Mouse (Mus musculus) hindbrain, embryonic 12.5 days (tissue): ENCODE data around the gene Tmem8. TPM values are rescaled to one million over a fixed set of nuclear protein-coding genes. Genes with fewer than 3 reads are reported as not detected.
"Not testable (repeated sequence)": the region's sequence is repeated elsewhere in the genome, so short reads cannot be mapped to it uniquely, and the experiment has no call there.

ENCODE experiments used
- ATAC-seq: fragments of 200-750 bp; cut with Nextera tagmentation; 2 replicates; pipeline ENCODE4 v1.8.0; 2017; ENCODE audit warnings: moderate TSS enrichment; ENCODE audit not compliant: low FRiP score
- H3K27ac ChIP-seq: fragments of 300-500 bp; sonication (generic); 2 replicates; pipeline ENCODE4 v1.5.1; 2016; ENCODE audit warnings: mild to moderate bottlenecking
- H3K27me3 ChIP-seq: fragments of 300-500 bp; sonication (generic); 2 replicates; pipeline ENCODE4 v1.6.1; 2016; ENCODE audit warnings: mild to moderate bottlenecking
- H3K36me3 ChIP-seq: fragments of 300-500 bp; sonication (generic); 2 replicates; pipeline ENCODE4 v1.6.1; 2016; ENCODE audit warnings: mild to moderate bottlenecking
- H3K4me1 ChIP-seq: fragments of 300-500 bp; sonication (generic); 2 replicates; pipeline ENCODE4 v1.6.1; 2016
- H3K4me2 ChIP-seq: fragments of 300-500 bp; sonication (generic); replicated peaks from 2 replicates; pipeline ENCODE4 v1.6.1; 2016; ENCODE audit warnings: mild to moderate bottlenecking
- H3K4me3 ChIP-seq: fragments of 300-500 bp; sonication (generic); 2 replicates; pipeline ENCODE4 v1.5.1; 2016; ENCODE audit warnings: mild to moderate bottlenecking
- H3K9ac ChIP-seq: fragments of 300-500 bp; sonication (generic); 2 replicates; pipeline ENCODE4 v1.6.1; 2016; ENCODE audit warnings: mild to moderate bottlenecking, moderate library complexity
- H3K9me3 ChIP-seq: fragments of 300-500 bp; sonication (generic); replicated peaks from 2 replicates; pipeline ENCODE4 v1.6.1; 2016; ENCODE audit warnings: mild to moderate bottlenecking
- WGBS: fragments of 180-500 bp; shearing (Covaris S2); methylation state at CpG from one replicate; pipeline ENCODE4 v1.1.7; 2016; 5-methylcytosine and 5-hydroxymethylcytosine counted together
- polyA plus RNA-seq: library from polyadenylated mRNA; unstranded; fragments of >200 nt; fragmentation: Nextera tagmentation; extraction: Ambion mirVana; gene quantifications from 2 replicates; pipeline ENCODE4 v1.2.1, GENCODE M21; 2016

The Tmem8 gene
- polyA plus RNA-seq, 1 experiment from 2014 or later = 3.0 TPM

DNA sequence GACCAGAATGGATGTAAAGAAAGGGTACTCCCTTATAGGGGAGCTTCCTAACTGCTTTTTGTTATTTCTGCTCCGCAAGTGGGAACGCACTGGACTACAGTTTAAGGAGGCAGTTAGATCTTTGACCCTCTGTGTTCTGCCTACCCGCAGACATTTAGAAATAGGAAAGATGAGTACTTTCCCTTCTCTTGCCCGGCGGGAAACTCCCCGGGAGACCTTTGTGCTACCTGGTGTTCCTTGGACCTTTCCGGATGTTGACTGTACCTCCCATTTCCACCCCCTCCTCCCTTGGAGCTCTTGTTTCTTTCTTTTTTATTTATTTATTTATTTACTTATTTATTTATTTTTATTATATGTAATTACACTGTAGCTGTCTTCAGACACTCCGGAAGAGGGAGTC is 962 bp downstream of the Tmem8 start:
- H3K27me3 ChIP-seq = peaks cover 84% of the 10 kb centered on the region
- 9% methylated on average over 8 of the region's 8 CpGs for WGBS
- H3K36me3 ChIP-seq = no peaks in the 10 kb centered on the region
- H3K9ac ChIP-seq = peak overlapping the region; percentile 84; the same call in 1 of the 2 replicates
- no peak overlapping the region for H3K27ac ChIP-seq
- peak overlapping the region; percentile 98 for H3K4me2 ChIP-seq
- ATAC-seq = no peak
- H3K4me1 ChIP-seq = peaks cover 23% of the 10 kb centered on the region
- H3K9me3 ChIP-seq = no peaks in the 10 kb centered on the region
- H3K4me3 ChIP-seq = peak overlapping the region; percentile 82

- H3K4me2 ChIP-seq, H3K9me3 ChIP-seq, H3K4me3 ChIP-seq, H3K36me3 ChIP-seq, ATAC-seq, H3K9ac ChIP-seq, H3K27ac ChIP-seq: not testable (repeated sequence)
- Histone ChIP-seq H3K27me3 (peaks cover 86% of the 10 kb centered on the region), H3K4me1 (peaks cover 23% of the 10 kb centered on the region)
- WGBS = 68% methylated on average over 7 of the region's 7 CpGs
Observed at GRCm38 (mm10) chr17:26114461-26114860, 1.4 kb downstream of the Tmem8 start.

GRCm38 (mm10) chr17:26115205-26115898 is 2.3 kb downstream of the Tmem8 start:
- no peak overlapping the region for H3K4me3 ChIP-seq
- peaks cover 27% of the 10 kb centered on the region for H3K4me1 ChIP-seq
- H3K36me3 ChIP-seq = no peaks in the 10 kb centered on the region
- no peaks in the 10 kb centered on the region for H3K9me3 ChIP-seq
- H3K27me3 ChIP-seq = peaks cover 84% of the 10 kb centered on the region
- ATAC-seq = no peak
- H3K9ac ChIP-seq = no peak overlapping the region
- H3K27ac ChIP-seq = no peak overlapping the region
- H3K4me2 ChIP-seq = no peak overlapping the region
- 88% methylated on average over 7 of the region's 7 CpGs for WGBS

DNA sequence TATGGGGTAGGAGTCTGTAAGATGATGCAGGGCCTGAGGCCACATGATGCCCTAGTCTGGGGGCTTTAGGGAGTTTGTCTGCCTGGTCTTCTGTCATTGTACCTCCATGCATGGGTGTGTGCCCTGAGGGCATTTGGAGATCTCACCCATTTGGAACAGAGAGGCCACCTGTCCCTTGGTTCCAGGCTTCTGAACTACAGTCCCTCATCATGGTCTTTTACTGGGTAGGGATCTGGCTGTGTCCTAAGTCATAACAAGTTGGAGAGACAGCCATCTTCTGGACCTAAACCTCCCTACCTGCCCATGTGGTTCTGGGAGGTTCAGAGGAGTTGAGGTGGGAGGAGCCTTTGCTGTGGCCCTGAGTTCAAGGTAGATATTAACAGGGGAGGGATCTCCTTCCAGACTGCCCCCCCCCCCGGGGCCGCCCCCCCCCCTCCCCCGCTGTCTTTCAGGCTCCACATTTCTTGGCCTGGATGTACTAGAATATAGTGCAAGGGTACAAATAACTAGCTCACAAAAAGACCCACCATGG is 2.9 kb downstream of the Tmem8 start:
- Histone ChIP-seq H3K4me1 (peaks cover 22% of the 10 kb centered on the region), H3K9me3 (no peaks in the 10 kb centered on the region), H3K27me3 (peaks cover 77% of the 10 kb centered on the region), H3K4me3 (no peak overlapping the region), H3K4me2 (no peak overlapping the region), H3K27ac (no peak overlapping the region), H3K9ac (no peak overlapping the region), H3K36me3 (no peaks in the 10 kb centered on the region)
- no peak for ATAC-seq
- 63% methylated on average over 3 of the region's 3 CpGs for WGBS

DNA sequence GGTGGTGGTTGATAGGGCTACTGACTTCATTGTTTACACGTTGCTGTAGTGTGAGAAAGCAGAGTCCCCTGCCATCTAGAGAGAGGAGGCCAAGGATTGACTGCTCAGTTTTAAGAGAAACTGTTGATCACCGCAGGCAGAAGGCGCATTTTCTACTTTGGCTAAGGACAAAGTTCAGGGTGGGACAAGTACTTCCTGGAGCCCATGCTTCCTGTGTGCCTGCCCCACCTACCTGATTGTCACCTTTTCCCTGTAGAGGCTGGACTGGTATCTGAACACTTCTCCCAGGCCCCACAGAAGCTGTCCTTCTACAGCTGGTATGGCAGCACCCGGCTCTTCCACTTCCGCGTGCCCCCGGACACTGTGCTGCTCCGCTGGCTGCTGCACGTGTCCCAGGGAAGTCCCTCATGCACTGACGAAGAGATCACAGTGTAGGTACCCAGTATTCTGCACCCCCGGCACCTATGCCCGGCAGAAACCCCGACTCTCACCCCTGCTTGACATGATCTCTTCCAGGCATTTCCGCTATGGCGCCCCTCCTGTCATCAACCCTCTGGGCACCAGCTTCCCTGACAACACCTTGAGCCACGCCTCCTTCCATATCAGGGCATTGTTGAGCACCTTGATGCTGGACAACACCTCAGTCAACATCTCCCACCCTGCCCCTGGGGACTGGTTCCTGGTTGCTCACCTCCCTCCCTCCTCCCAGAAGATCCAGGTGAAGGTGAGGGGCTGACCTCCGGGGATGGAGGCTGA is 3.6 kb downstream of the Tmem8 start:
- Histone ChIP-seq H3K9me3 (no peaks in the 10 kb centered on the region), H3K4me2 (no peak overlapping the region), H3K36me3 (no peaks in the 10 kb centered on the region), H3K27ac (no peak overlapping the region), H3K9ac (no peak overlapping the region), H3K4me3 (no peak overlapping the region), H3K27me3 (peaks cover 70% of the 10 kb centered on the region), H3K4me1 (peaks cover 19% of the 10 kb centered on the region)
- 89% methylated on average over 17 of the region's 17 CpGs for WGBS
- ATAC-seq = no peak

DNA sequence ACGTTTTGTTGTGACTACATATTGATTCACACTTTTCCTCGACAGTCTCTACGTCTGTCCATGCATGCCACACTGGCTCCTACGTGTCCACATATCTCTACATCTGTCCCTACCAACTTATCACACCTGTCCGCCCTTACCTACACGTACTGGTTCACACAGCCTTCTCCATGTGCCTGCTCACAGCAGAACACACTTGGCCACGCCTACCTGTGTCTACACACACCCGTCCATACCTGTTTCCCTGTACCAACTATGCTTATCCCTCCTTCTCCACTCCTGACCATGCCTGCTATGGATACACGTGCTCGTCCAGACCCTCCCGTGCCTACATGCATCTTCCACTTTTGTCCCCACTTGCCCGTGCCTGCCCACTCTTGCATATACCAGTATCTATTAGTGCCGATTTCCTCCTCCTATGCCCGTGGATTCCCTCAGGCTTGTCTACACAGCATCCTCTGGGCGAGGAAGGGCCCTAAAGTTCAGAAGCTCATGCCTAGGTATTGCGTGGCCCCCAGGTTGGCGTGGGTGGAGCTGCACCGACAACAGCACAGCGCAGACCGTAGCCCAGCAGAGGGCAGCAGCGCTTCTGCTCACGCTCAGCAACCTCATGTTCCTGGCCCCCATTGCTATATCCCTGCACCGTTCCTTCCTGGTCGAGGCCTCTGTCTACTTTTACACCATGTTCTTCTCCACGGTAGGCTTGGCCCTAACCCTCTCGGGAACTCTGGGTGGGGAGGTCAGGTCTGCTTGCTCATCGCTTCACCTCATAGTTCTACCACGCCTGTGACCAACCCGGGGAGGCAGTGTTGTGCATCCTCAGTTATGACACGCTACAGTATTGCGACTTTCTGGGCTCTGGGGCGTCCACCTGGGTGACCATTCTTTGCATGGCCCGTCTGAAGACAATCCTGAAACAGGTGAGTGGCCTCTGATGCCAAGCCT is 6.9 kb downstream of the Tmem8 start:
- WGBS = 51% methylated on average over 33 of the region's 33 CpGs
- no peak for ATAC-seq
- H3K9ac ChIP-seq = no peak overlapping the region
- H3K4me1 ChIP-seq = peaks cover 14% of the 10 kb centered on the region
- H3K9me3 ChIP-seq = no peaks in the 10 kb centered on the region
- peaks cover under 1% of the 10 kb centered on the region; the same call in 1 of the 2 replicates for H3K36me3 ChIP-seq
- no peak overlapping the region for H3K4me3 ChIP-seq
- no peak overlapping the region for H3K4me2 ChIP-seq
- H3K27me3 ChIP-seq = peaks cover 37% of the 10 kb centered on the region
- no peak overlapping the region for H3K27ac ChIP-seq

DNA sequence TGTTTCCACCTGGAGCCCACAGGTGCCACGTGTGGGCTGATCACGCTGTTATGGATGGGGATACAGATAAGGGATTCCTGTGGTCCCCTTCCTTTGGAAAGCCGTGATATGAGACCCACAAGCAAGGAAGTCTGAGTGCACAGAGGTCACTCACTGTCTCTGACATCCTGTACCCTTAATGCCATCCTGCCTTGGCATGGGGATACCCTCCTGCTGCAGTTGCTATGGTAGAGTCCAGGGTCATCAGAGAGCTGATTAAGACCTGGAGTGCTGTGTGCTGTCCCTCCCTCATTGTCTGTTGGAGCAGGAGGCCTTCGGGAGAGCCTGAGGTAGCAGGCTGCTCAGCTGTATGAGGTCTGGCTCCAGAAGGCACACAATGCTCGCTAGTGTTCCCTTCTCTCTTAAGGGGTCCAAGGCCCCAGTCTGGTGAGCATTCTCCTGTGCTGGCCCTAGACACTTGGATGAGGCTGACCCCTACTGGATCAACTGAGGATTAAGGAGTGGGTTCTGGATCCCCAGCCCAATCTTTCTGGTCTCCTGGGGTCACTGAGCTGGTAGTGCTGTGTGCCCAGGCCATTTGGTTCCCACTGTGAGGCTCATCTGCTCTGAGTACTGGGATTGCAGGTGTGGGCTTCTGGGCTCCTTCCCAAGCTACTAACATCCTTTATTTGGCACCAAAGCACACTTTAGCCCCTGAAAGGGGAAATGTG is 9.5 kb downstream of the Tmem8 start:
- Histone ChIP-seq H3K27ac (no peak overlapping the region), H3K4me2 (no peak overlapping the region), H3K4me1 (peaks cover 14% of the 10 kb centered on the region), H3K9ac (no peak overlapping the region), H3K4me3 (no peak overlapping the region), H3K9me3 (no peaks in the 10 kb centered on the region), H3K36me3 (peaks cover 26% of the 10 kb centered on the region), H3K27me3 (peaks cover 11% of the 10 kb centered on the region)
- 61% methylated on average over 5 of the region's 5 CpGs for WGBS
- peak; percentile 18; the same call in 1 of the 2 replicates for ATAC-seq

DNA sequence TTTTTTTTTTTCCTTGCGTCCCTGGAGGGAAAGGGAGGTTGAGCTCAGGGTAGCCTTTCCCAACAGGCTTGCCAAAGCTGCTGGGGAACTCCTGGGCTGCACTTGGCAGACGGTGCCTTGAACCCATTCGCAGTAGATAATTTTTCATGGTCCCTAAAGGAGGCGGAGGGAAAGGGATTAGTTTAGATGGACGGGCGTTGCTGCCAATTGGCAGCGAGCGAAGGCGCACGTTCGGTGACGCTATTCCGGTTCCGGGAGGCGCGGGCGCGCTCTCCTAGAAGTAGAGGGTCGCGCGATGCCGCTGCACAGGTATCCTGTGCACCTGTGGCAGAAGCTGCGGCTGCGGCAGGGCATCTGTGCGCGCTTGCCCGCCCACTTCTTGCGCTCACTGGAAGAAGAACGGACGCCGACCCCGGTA is 10.2 kb downstream of the Tmem8 start, which contains the start of gene Mrpl28:
Mrpl28 (plus strand) TSS at position 234 of the 418 bp plus-strand sequence.
- H3K4me3 ChIP-seq = peak within 1 kb of the TSS; percentile 78
- WGBS = under 1% methylated on average over 32 of the region's 32 CpGs

GRCm38 (mm10) chr17:26124560-26124959 is 11.5 kb downstream of the Tmem8 start:
- peaks cover 14% of the 10 kb centered on the region for H3K4me1 ChIP-seq
- no peak overlapping the region for H3K27ac ChIP-seq
- peak overlapping the region; percentile 77 for H3K9ac ChIP-seq
- peak overlapping the region; percentile 93 for H3K4me2 ChIP-seq
- H3K27me3 ChIP-seq = no peaks in the 10 kb centered on the region
- H3K9me3 ChIP-seq = no peaks in the 10 kb centered on the region
- H3K4me3 ChIP-seq = peak overlapping the region; percentile 78
- ATAC-seq = no peak
- H3K36me3 ChIP-seq = peaks cover 46% of the 10 kb centered on the region
- WGBS = 91% methylated on average over 7 of the region's 7 CpGs

More for the DNA sequence above, 10.2 kb downstream of the Tmem8 start, which contains the start of gene Mrpl28:
- peaks cover 33% of the 10 kb centered on the region for H3K36me3 ChIP-seq
- H3K27ac ChIP-seq = no peak within 1 kb of the TSS
- peak within 1 kb of the TSS; percentile 93 for H3K4me2 ChIP-seq
- peak within 1 kb of the TSS; percentile 77 for H3K9ac ChIP-seq
- peaks cover 14% of the 10 kb centered on the region for H3K4me1 ChIP-seq
- H3K9me3 ChIP-seq = no peaks in the 10 kb centered on the region
- H3K27me3 ChIP-seq = peaks cover 7% of the 10 kb centered on the region
- ATAC-seq = peak; percentile 89

- H3K27me3 ChIP-seq = no peaks in the 10 kb centered on the region
- no peaks in the 10 kb centered on the region for H3K9me3 ChIP-seq
- H3K36me3 ChIP-seq = peaks cover 53% of the 10 kb centered on the region
- no peak overlapping the region for H3K27ac ChIP-seq
- no peak for ATAC-seq
- no peak overlapping the region for H3K9ac ChIP-seq
- WGBS = 96% methylated on average over 10 of the region's 10 CpGs
- H3K4me2 ChIP-seq = no peak overlapping the region
- peaks cover 11% of the 10 kb centered on the region for H3K4me1 ChIP-seq
- H3K4me3 ChIP-seq = no peak overlapping the region
Observed at GRCm38 (mm10) chr17:26125226-26125625, 12.1 kb downstream of the Tmem8 start.

GRCm38 (mm10) chr17:26131062-26131732 is 18.1 kb downstream of the Tmem8 start:
- H3K4me3 ChIP-seq = no peak overlapping the region
- H3K9ac ChIP-seq = no peak overlapping the region
- no peak overlapping the region for H3K27ac ChIP-seq
- no peaks in the 10 kb centered on the region for H3K9me3 ChIP-seq
- no peaks in the 10 kb centered on the region for H3K4me1 ChIP-seq
- no peaks in the 10 kb centered on the region for H3K27me3 ChIP-seq
- 69% methylated on average over 18 of the region's 18 CpGs for WGBS
- ATAC-seq = peak; percentile 51; the same call in 1 of the 2 replicates
- H3K36me3 ChIP-seq = peaks cover 52% of the 10 kb centered on the region
- no peak overlapping the region for H3K4me2 ChIP-seq
